Mouse (Mus musculus) heart, embryonic 11.5 days (tissue): ENCODE results near the gene Crx. TPM values are rescaled to one million over a fixed set of nuclear protein-coding genes. Genes with fewer than 3 reads are reported as not detected.
"Not testable (repeated sequence)": the region's sequence is repeated elsewhere in the genome, so short reads cannot be mapped to it uniquely, and the experiment has no call there.

Experiments
- ATAC-seq: fragments of 200-750 bp; cut with Nextera tagmentation; replicated peaks from 2 replicates; pipeline ENCODE4 v1.8.0; 2017; ENCODE audit warnings: moderate library complexity; ENCODE audit not compliant: insufficient number of reproducible peaks, low FRiP score, low TSS enrichment
- H3K27ac ChIP-seq: fragments of 300-500 bp; sonication (generic); 2 replicates; pipeline ENCODE4 v1.5.1; 2014; ENCODE audit warnings: mild to moderate bottlenecking, low read depth, low read length
- H3K27me3 ChIP-seq: fragments of 300-500 bp; sonication (generic); 2 replicates; pipeline ENCODE4 v1.6.1; 2014; ENCODE audit warnings: mild to moderate bottlenecking, low read length, mixed read lengths; ENCODE audit not compliant: control insufficient read depth, insufficient read depth
- H3K36me3 ChIP-seq: fragments of 300-500 bp; sonication (generic); 2 replicates; pipeline ENCODE4 v1.6.1; 2014; ENCODE audit warnings: mild to moderate bottlenecking, low read length, moderate library complexity, mixed read lengths; ENCODE audit not compliant: control insufficient read depth, insufficient read depth
- H3K4me1 ChIP-seq: fragments of 300-500 bp; sonication (generic); 2 replicates; pipeline ENCODE4 v1.6.1; 2014; ENCODE audit warnings: low read length; ENCODE audit not compliant: control insufficient read depth, insufficient read depth
- H3K4me2 ChIP-seq: fragments of 300-500 bp; sonication (generic); 2 replicates; pipeline ENCODE4 v1.6.1; 2014; ENCODE audit warnings: mild to moderate bottlenecking, moderate library complexity
- H3K4me3 ChIP-seq: fragments of 300-500 bp; sonication (generic); 2 replicates; pipeline ENCODE4 v1.5.1; 2014; ENCODE audit warnings: low read depth, low read length
- H3K9ac ChIP-seq: fragments of 300-500 bp; sonication (generic); 2 replicates; pipeline ENCODE4 v1.6.1; 2014; ENCODE audit warnings: mild to moderate bottlenecking, low read depth, low read length, moderate library complexity
- H3K9me3 ChIP-seq: fragments of 300-500 bp; sonication (generic); replicated peaks from 2 replicates; pipeline ENCODE4 v1.6.1; 2016; ENCODE audit warnings: low read length; ENCODE audit not compliant: control insufficient read depth
- WGBS: fragments of 180-500 bp; shearing (Covaris S2); extraction: QIAGEN DNeasy Blood & Tissue Kit; methylation state at CpG from one replicate; pipeline ENCODE4 v1.1.7; 2014; ENCODE audit not compliant: insufficient replicate concordance; 5-methylcytosine and 5-hydroxymethylcytosine counted together
- polyA plus RNA-seq: library from polyadenylated mRNA; unstranded; fragments of >200 nt; fragmentation: Nextera tagmentation; extraction: Ambion mirVana; gene quantifications from 2 replicates; pipeline ENCODE4 v1.2.1, GENCODE M21; 2014

Crx gene
- polyA plus RNA-seq, 1 experiment from 2014 or later, result not detected

DNA sequence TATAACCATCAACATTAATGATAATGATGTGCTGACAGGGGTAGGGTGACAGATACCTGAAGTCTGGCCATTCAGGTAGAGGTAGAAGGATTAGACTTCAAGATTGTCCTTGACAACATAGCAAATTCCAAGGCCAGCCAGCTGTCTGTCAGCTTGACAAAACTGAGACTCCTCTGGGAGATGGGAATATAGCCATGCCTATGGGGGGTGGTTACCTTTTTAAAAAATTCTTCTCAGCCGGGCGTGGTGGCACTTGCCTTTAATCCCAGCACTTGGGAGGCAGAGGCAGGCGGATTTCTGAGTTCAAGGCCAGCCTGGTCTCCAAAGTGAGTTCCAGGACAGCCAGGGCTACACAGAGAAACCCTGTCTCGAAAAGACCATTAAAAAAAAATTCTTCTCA, 35.9 kb upstream of the Crx start:
- H3K27ac ChIP-seq, H3K9me3 ChIP-seq, ATAC-seq, H3K9ac ChIP-seq, H3K27me3 ChIP-seq, H3K4me3 ChIP-seq, H3K4me1 ChIP-seq, H3K4me2 ChIP-seq: not testable (repeated sequence)
- H3K36me3 ChIP-seq, result peaks cover 23% of the 10 kb centered on the region
- 88% methylated on average over 4 of the region's 4 CpGs for WGBS

DNA sequence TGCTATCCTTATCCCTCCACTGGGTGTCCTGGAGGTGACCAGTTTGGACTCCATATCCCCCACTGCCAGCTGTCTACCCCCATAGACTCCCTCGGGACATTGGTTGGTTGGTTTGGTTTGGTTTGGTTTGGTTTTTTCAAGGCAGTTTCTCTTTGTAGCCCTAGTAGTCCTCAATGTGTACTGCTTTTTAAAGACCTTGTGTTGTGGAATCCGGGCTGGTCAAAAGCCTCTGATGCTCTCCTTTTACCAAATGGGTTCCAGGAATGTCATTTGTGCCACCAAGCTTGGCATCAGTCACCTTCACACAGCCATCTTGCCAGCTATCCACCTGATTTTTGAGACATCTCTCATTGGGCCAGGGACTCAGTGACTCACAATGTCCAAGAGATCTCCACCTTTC, 35.0 kb upstream of the Crx start:
- no peaks in the 10 kb centered on the region for H3K9me3 ChIP-seq
- no peak overlapping the region for H3K9ac ChIP-seq
- peaks cover 16% of the 10 kb centered on the region for H3K36me3 ChIP-seq
- no peak for ATAC-seq
- H3K4me3 ChIP-seq, result no peak overlapping the region
- 77% methylated on average over 2 of the region's 2 CpGs for WGBS
- no peaks in the 10 kb centered on the region for H3K4me1 ChIP-seq
- no peak overlapping the region for H3K4me2 ChIP-seq
- H3K27me3 ChIP-seq, result no peaks in the 10 kb centered on the region
- no peak overlapping the region for H3K27ac ChIP-seq

DNA sequence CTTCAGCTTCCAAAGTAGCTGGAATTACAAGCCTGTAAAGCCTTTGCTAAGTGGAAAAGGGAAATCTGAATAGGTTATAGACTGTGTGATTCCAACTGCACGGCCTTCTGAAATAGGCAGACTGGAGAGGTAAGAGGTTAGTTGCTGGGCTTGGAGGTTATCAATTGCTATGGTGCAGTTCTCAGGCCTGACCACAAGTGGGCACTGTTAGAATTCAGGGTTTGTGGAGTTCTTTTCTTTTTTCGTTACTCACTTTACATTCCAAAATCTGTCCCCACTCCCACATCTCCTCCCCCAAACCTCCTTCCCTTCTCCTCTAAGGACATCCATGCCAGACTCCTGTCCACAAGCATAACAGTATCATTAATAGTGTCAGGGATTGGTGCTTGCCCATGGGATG, 34.5 kb upstream of the Crx start:
- no peak overlapping the region for H3K27ac ChIP-seq
- H3K4me2 ChIP-seq, result no peak overlapping the region
- no peaks in the 10 kb centered on the region for H3K27me3 ChIP-seq
- peaks cover 11% of the 10 kb centered on the region for H3K36me3 ChIP-seq
- no peak overlapping the region for H3K9ac ChIP-seq
- H3K4me3 ChIP-seq, result no peak overlapping the region
- no peaks in the 10 kb centered on the region for H3K4me1 ChIP-seq
- WGBS, result 29% methylated on average over 2 of the region's 2 CpGs
- no peak for ATAC-seq
- H3K9me3 ChIP-seq, result no peaks in the 10 kb centered on the region

DNA sequence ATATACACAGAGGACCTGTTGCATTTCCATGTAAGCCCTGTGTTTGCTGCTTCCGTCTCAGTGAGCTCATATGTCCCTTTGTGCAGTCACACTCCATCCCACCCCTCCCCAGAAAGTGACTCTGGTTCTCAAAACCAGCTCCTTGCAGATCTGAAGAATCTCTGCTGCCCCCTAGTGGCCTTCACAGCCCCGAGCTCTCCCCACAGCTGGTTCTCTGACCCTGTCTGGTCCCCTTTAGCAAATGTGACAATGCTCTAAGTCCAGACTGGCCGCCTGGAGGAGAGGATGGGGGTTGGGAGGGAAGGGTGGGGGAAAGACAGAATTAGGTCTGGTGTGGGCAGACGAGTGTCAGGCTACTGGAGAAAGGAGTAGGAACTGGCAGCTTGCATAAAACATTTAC, 32.4 kb upstream of the Crx start:
- no peak overlapping the region for H3K9ac ChIP-seq
- no peak overlapping the region for H3K27ac ChIP-seq
- 0% methylated on average over 4 of the region's 4 CpGs for WGBS
- no peaks in the 10 kb centered on the region for H3K27me3 ChIP-seq
- H3K36me3 ChIP-seq, result 0 out of 2 replicates have a peak, but pooled peaks cover 4% of the 10 kb centered on the region
- no peaks in the 10 kb centered on the region for H3K4me1 ChIP-seq
- no peak overlapping the region for H3K4me2 ChIP-seq
- H3K4me3 ChIP-seq, result no peak overlapping the region
- H3K9me3 ChIP-seq, result no peaks in the 10 kb centered on the region
- ATAC-seq, result peak; percentile 56

DNA sequence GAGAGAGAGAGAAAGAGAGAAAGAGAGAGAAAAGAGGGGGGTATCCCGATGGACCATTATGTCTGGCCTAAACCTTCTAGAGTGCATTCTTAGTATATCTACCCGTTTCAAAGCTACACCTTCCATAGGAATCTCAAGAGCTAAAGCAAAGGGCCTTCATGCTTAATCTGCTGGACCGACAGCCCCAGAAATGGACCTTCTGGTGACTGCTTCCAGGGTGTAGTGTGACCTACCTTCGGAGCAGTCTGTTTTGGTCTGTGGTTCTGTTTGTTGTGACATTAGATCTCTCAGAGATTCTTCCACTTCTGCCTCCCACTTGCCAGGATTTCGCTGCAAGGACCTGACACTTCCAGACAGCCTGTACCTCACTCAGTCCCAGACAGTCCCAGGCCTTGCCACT, 30.8 kb upstream of the Crx start:
- Histone ChIP-seq H3K27ac (no peak overlapping the region), H3K36me3 (no peaks in the 10 kb centered on the region), H3K9ac (no peak overlapping the region), H3K9me3 (no peaks in the 10 kb centered on the region), H3K4me1 (no peaks in the 10 kb centered on the region), H3K4me3 (no peak overlapping the region), H3K4me2 (no peak overlapping the region), H3K27me3 (no peaks in the 10 kb centered on the region)
- WGBS, result 72% methylated on average over 5 of the region's 5 CpGs
- no peak for ATAC-seq

DNA sequence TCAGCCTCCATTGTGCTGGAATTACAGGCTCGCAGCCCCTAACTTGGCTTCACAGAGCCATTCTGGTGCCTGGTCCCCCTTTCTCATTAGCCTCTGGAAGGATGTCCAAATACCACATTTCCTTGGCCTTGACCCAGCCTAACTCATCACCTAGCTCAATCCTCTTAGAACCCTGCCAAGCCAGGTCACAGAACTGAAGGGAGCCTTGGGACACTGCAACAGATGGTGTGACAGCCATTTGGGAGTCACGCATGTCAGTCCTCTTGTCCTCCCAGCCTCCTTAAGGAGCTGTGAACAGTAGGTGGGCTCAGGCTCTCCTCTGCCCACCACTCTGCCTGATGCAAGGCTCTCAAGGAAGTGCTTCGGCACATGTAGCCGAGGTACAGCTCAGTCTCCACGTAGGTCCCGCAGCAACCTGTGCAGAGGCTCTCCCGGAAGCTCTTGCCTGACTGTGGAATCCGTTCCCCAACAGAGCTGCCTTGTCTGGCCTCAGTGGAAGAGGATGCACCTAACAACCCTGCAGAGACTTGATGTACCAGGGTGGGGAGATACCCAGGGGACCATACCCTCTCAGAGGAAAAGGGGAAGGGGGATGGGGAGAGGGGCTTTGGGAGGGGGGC, 28.3 kb upstream of the Crx start:
- no peaks in the 10 kb centered on the region for H3K36me3 ChIP-seq
- no peaks in the 10 kb centered on the region for H3K9me3 ChIP-seq
- 47% methylated on average over 8 of the region's 8 CpGs for WGBS
- no peak overlapping the region for H3K9ac ChIP-seq
- H3K4me3 ChIP-seq, result no peak overlapping the region
- no peaks in the 10 kb centered on the region for H3K4me1 ChIP-seq
- H3K27me3 ChIP-seq, result no peaks in the 10 kb centered on the region
- ATAC-seq, result no peak
- H3K4me2 ChIP-seq, result no peak overlapping the region
- no peak overlapping the region for H3K27ac ChIP-seq

DNA sequence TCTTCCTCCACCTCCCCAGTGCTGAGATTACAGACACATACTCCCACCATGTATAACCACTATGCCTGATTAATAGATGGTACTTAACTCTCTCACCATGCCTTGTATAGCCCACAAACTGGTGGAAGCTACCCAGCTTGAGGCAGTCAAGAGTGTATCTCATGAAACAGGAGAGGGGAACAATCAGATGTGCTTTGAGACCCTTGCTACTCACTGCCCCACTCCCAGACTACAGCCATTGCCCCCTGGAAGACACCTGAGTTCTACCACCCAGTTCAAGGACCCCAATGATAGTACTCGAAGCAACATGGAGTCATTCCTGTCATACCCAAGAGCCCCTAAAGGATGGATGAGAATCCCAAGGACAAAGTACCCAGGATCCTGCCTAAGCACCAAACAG, 26.8 kb upstream of the Crx start:
- Histone ChIP-seq H3K4me3 (no peak overlapping the region), H3K4me1 (no peaks in the 10 kb centered on the region), H3K27me3 (no peaks in the 10 kb centered on the region), H3K9me3 (no peaks in the 10 kb centered on the region), H3K9ac (no peak overlapping the region), H3K4me2 (no peak overlapping the region), H3K36me3 (no peaks in the 10 kb centered on the region), H3K27ac (no peak overlapping the region)
- WGBS, result 78% methylated on average over 1 of the region's 1 CpGs
- ATAC-seq, result no peak

DNA sequence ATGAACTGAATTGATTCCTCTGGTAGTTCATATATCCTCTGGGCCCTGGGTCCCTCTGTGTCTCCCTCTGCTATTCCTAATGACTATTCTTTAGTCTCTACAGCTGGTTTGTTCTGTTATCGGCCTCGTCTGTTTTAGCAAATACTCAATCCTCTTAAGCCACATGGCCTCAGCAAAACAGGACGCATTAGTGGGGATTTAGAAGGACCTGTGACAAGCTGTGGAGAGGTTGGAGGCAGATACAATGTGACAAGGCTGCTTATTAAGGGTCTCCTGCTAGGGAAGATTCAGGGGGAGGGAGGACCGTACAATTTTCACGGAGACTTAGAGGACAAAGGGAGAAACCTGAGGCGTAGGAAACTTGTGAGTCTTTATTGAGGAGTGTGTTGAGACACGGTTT, 26.1 kb upstream of the Crx start:
- no peak for ATAC-seq
- H3K27ac ChIP-seq, result no peak overlapping the region
- 73% methylated on average over 7 of the region's 7 CpGs for WGBS

DNA sequence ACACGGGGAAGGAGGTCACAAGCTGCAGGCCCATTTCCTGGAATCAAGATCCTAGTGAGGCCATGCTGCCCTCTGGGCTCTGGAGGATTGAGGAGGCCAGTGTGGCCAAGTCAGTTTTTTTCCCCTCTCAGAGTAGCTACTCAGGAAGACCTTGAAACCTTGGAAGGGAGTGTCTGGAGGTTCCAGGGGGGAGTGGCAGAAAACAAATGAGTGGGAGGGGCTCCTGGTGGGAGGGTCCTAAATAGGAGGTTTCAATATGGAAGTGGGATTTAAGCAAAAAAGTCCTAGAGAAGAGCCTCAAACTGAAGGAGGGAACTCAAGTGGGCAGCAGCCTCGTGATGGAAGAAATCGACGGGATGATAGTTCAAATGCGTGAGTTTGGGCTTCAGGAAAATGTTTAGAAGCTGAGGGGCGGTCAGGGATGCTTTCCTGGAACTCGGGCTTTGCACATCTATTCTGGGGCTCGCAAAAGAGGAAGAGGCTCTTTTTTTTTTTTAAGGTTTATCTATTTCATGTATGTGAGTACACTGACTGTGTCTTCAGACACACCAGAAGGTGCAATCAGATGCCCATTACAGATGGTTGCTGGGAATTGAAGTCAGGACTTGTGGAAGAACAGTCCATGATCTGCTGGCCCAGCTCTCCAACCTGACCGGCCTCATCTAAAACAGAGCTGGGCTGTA, 21.7 kb upstream of the Crx start:
- Histone ChIP-seq H3K4me3 (no peak overlapping the region), H3K27ac (no peak overlapping the region), H3K4me2 (no peak overlapping the region), H3K36me3 (no peaks in the 10 kb centered on the region), H3K4me1 (no peaks in the 10 kb centered on the region), H3K9me3 (no peaks in the 10 kb centered on the region), H3K27me3 (no peaks in the 10 kb centered on the region), H3K9ac (no peak overlapping the region)
- WGBS, result 76% methylated on average over 9 of the region's 9 CpGs
- ATAC-seq, result no peak

More for the DNA sequence above, 26.1 kb upstream of the Crx start:
- no peaks in the 10 kb centered on the region for H3K36me3 ChIP-seq
- no peaks in the 10 kb centered on the region for H3K27me3 ChIP-seq
- H3K4me1 ChIP-seq, result no peaks in the 10 kb centered on the region
- H3K9me3 ChIP-seq, result no peaks in the 10 kb centered on the region
- no peak overlapping the region for H3K9ac ChIP-seq
- no peak overlapping the region for H3K4me2 ChIP-seq
- H3K4me3 ChIP-seq, result no peak overlapping the region
